Mouse (Mus musculus): ENCODE measurements around the gene Iqschfp. TPM values are rescaled to one million over a fixed set of nuclear protein-coding genes. Genes with fewer than 3 reads are reported as not detected.
A peak's percentile ranks its signal among the peaks of the same experiment; 100 is the strongest.

Gene Iqschfp
- polyA plus RNA-seq, 1 experiment from 2014 or later, result not detected

- ATAC-seq, result no peak
- H3K36me3 ChIP-seq (replicated peaks; ENCODE audit: insufficient read depth, low read length), result no peaks in the 10 kb centered on the region
Measured at GRCm38 (mm10) chr3:68555087-68555662, 663.1 kb downstream of the Iqschfp start.

GRCm38 (mm10) chr3:68556891-68557290, 664.9 kb downstream of the Iqschfp start:
- DNase-seq (peak; percentile 29), ATAC-seq (no peak)
- H3K4me1 ChIP-seq (ENCODE audit: insufficient read depth), result no peaks in the 10 kb centered on the region
- H3K4me3 ChIP-seq (ENCODE audit: low read depth, low read length), result no peak overlapping the region
- no peaks in the 10 kb centered on the region for H3K9me3 ChIP-seq (ENCODE audit: low read length)
- WGBS (ENCODE audit: insufficient replicate concordance), result 63% methylated on average over 9 of the region's 9 CpGs
- H3K9ac ChIP-seq (replicated peaks), result no peak overlapping the region
- no peaks in the 10 kb centered on the region for H3K27me3 ChIP-seq (ENCODE audit: insufficient read depth, low read length)
- no peak overlapping the region for H3K27ac ChIP-seq (ENCODE audit: low read depth)
- H3K36me3 ChIP-seq (replicated peaks; ENCODE audit: insufficient read depth, low read length), result no peaks in the 10 kb centered on the region
- no peak overlapping the region for H3K4me2 ChIP-seq (ENCODE audit: low read depth, low read length)
- TF ChIP-seq EP300 (IDR thresholded peaks at IDR 0.05; ENCODE audit: low read depth) (no peak), CTCF (IDR thresholded peaks at IDR 0.05; ENCODE audit: low read depth) (no peak)

More at GRCm38 (mm10) chr3:68555087-68555662, 663.1 kb downstream of the Iqschfp start:
- Histone ChIP-seq H3K27ac (ENCODE audit: low read depth) (no peak overlapping the region), H3K4me2 (ENCODE audit: low read depth, low read length) (no peak overlapping the region), H3K9me3 (ENCODE audit: low read length) (no peaks in the 10 kb centered on the region), H3K9ac (replicated peaks) (no peak overlapping the region), H3K4me1 (ENCODE audit: insufficient read depth) (no peaks in the 10 kb centered on the region), H3K27me3 (ENCODE audit: insufficient read depth, low read length) (no peaks in the 10 kb centered on the region), H3K4me3 (ENCODE audit: low read depth, low read length) (no peak overlapping the region)
- no peak for DNase-seq
- TF ChIP-seq EP300 (IDR thresholded peaks at IDR 0.05; ENCODE audit: low read depth), result no peak
- no peak for TF ChIP-seq CTCF (IDR thresholded peaks at IDR 0.05; ENCODE audit: low read depth)
- 29% methylated on average over 4 of the region's 4 CpGs for WGBS (ENCODE audit: insufficient replicate concordance)

- Histone ChIP-seq H3K27me3 (ENCODE audit: insufficient read depth, low read length) (no peaks in the 10 kb centered on the region), H3K36me3 (replicated peaks; ENCODE audit: insufficient read depth, low read length) (no peaks in the 10 kb centered on the region), H3K27ac (ENCODE audit: low read depth) (no peak overlapping the region), H3K4me1 (ENCODE audit: insufficient read depth) (no peaks in the 10 kb centered on the region), H3K9ac (replicated peaks) (no peak overlapping the region), H3K4me2 (ENCODE audit: low read depth, low read length) (no peak overlapping the region), H3K4me3 (ENCODE audit: low read depth, low read length) (no peak overlapping the region), H3K9me3 (ENCODE audit: low read length) (no peaks in the 10 kb centered on the region)
- no peak for ATAC-seq
- DNase-seq, result no peak
- WGBS (ENCODE audit: insufficient replicate concordance), result 48% methylated on average over 6 of the region's 6 CpGs
- TF ChIP-seq EP300 (IDR thresholded peaks at IDR 0.05; ENCODE audit: low read depth), result no peak
- TF ChIP-seq CTCF (IDR thresholded peaks at IDR 0.05; ENCODE audit: low read depth), result no peak
Measured at GRCm38 (mm10) chr3:68558744-68559143, 666.7 kb downstream of the Iqschfp start.

GRCm38 (mm10) chr3:68560057-68560456, 668.0 kb downstream of the Iqschfp start:
- H3K4me3 ChIP-seq (ENCODE audit: low read depth, low read length), result no peak overlapping the region
- no peaks in the 10 kb centered on the region for H3K27me3 ChIP-seq (ENCODE audit: insufficient read depth, low read length)
- H3K9ac ChIP-seq (replicated peaks), result no peak overlapping the region
- WGBS (ENCODE audit: insufficient replicate concordance), result 71% methylated on average over 5 of the region's 5 CpGs
- no peaks in the 10 kb centered on the region for H3K4me1 ChIP-seq (ENCODE audit: insufficient read depth)
- H3K36me3 ChIP-seq (replicated peaks; ENCODE audit: insufficient read depth, low read length), result no peaks in the 10 kb centered on the region
- H3K27ac ChIP-seq (ENCODE audit: low read depth), result no peak overlapping the region
- no peak overlapping the region for H3K4me2 ChIP-seq (ENCODE audit: low read depth, low read length)
- no peaks in the 10 kb centered on the region for H3K9me3 ChIP-seq (ENCODE audit: low read length)
- TF ChIP-seq EP300 (IDR thresholded peaks at IDR 0.05; ENCODE audit: low read depth) (no peak), CTCF (IDR thresholded peaks at IDR 0.05; ENCODE audit: low read depth) (no peak)
- no peak for ATAC-seq
- no peak for DNase-seq

- WGBS (ENCODE audit: insufficient replicate concordance), result 62% methylated on average over 2 of the region's 2 CpGs
- Histone ChIP-seq H3K4me3 (ENCODE audit: low read depth, low read length) (no peak overlapping the region), H3K4me1 (ENCODE audit: insufficient read depth) (no peaks in the 10 kb centered on the region), H3K9me3 (ENCODE audit: low read length) (no peaks in the 10 kb centered on the region), H3K4me2 (ENCODE audit: low read depth, low read length) (no peak overlapping the region), H3K27ac (ENCODE audit: low read depth) (no peak overlapping the region), H3K9ac (replicated peaks) (no peak overlapping the region), H3K27me3 (ENCODE audit: insufficient read depth, low read length) (no peaks in the 10 kb centered on the region), H3K36me3 (replicated peaks; ENCODE audit: insufficient read depth, low read length) (no peaks in the 10 kb centered on the region)
- TF ChIP-seq EP300 (IDR thresholded peaks at IDR 0.05; ENCODE audit: low read depth) (no peak), CTCF (IDR thresholded peaks at IDR 0.05; ENCODE audit: low read depth) (peak; percentile 28; the same call in 1 of the 2 replicates)
- ATAC-seq (no peak), DNase-seq (no peak)
Measured at GRCm38 (mm10) chr3:68562838-68563237, 670.8 kb downstream of the Iqschfp start.

GRCm38 (mm10) chr3:68563922-68564321, 671.9 kb downstream of the Iqschfp start:
- Histone ChIP-seq H3K9ac (replicated peaks) (no peak overlapping the region), H3K9me3 (ENCODE audit: low read length) (no peaks in the 10 kb centered on the region), H3K27ac (ENCODE audit: low read depth) (no peak overlapping the region), H3K36me3 (replicated peaks; ENCODE audit: insufficient read depth, low read length) (no peaks in the 10 kb centered on the region), H3K4me2 (ENCODE audit: low read depth, low read length) (no peak overlapping the region), H3K27me3 (ENCODE audit: insufficient read depth, low read length) (no peaks in the 10 kb centered on the region), H3K4me3 (ENCODE audit: low read depth, low read length) (no peak overlapping the region), H3K4me1 (ENCODE audit: insufficient read depth) (no peaks in the 10 kb centered on the region)
- DNase-seq, result no peak
- TF ChIP-seq CTCF (IDR thresholded peaks at IDR 0.05; ENCODE audit: low read depth) (no peak), EP300 (IDR thresholded peaks at IDR 0.05; ENCODE audit: low read depth) (no peak)
- no peak for ATAC-seq
- 62% methylated on average over 8 of the region's 8 CpGs for WGBS (ENCODE audit: insufficient replicate concordance)

All from liver, postnatal 0 days (tissue).